Mouse (Mus musculus) urinary bladder, postnatal 36 days (tissue): Measurements from ENCODE around the gene Vmn1r234.
A peak's percentile ranks its signal among the peaks of the same experiment; 100 is the strongest.
"Not testable (repeated sequence)": the region's sequence is repeated elsewhere in the genome, so short reads cannot be mapped to it uniquely, and the experiment has no call there.

ENCODE experiments used
- DNase-seq, 2 experiments: peaks; one replicate each; pipeline ENCODE4 v3.0.0; 2022; ENCODE audit warnings: low spot score in 2 of 2, mixed read lengths in 1 of 2

Gene Vmn1r234

DNA sequence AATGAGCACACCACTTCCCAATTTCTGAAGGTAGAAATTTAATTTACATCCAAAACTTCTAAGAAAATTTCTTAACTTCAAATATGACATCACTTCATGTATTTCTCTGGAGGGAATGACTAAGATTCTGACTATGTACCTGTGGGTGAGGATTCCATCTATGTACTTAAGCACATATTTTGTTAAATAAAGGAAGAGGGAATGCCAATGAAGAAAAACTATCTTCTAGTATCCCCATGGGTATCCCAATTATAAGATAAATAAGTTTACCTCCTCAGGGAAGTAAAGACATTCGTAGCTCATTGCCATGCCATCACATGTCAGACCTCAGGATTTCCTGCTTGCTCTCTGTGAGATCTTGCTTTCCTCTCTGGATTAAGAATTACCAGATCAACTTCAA is at the start of gene Vmn1r234:
Gene Vmn1r234, plus strand, starts transcription at position 301 of the 400 bp plus-strand sequence.
- no peak for DNase-seq

DNA sequence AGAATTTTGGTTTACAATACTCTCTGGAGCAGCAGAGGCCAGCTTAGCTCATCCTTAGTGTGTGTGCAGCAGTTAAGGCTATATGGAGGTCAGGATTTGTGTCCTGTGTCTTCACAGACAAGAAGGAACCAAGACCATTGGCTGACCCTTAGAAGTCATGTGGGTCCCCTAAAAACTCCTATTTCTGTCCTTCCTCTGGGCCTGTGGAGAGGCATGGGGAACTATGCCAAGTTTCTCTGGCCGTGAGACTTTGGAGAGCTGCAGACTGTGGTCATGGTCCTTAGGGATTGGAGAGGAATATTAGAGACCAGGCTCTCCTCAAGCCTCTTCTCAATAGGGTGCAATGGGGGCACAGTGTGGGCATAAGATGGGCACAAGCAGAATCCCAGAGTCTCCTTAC is 14.8 kb upstream of the Vmn1r234 start:
- DNase-seq: not testable (repeated sequence)

DNA sequence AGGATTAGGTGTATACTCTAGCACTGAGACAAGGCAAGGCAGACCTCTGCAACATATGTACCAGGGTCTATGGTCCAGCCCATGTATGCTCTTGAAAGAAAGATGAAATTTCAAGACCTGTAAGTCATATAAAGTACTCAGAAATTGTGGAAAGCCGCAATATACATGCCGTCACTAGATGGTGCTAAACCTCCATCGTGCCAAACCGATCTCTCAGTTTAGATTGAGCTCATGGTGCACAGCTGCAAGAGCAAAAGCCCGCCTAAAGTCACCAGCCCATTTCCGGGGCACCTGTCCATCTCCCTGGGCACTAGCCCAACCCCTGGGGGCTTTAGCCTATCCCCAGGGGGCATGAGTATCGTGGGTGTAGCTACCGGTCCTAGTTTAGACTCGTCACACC is 5.8 kb downstream of the Vmn1r234 start:
- peak; percentile 27 to 31 for DNase-seq

DNA sequence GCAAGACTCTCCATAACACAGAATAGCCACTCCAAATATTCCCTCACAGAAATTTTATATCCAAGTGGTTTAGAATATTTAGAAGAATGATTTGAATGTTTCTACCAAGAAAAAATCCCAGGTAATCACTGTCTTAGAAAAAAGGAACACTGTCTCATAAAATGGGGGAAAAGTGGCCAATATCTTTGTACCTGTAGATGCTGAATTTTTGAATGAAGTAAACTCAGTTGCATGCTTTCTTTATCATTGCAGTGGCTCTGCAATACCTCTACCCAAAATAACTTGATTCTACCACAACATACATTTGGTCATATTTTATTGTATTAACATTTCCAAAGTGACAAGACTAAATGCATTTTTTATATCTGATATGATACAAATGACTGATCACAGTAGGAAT is 30.2 kb downstream of the Vmn1r234 start, which contains the start of gene Vmn1r235:
Gene Vmn1r235, plus strand, starts transcription at position 301 of the 400 bp plus-strand sequence.
- DNase-seq: no peak

DNA sequence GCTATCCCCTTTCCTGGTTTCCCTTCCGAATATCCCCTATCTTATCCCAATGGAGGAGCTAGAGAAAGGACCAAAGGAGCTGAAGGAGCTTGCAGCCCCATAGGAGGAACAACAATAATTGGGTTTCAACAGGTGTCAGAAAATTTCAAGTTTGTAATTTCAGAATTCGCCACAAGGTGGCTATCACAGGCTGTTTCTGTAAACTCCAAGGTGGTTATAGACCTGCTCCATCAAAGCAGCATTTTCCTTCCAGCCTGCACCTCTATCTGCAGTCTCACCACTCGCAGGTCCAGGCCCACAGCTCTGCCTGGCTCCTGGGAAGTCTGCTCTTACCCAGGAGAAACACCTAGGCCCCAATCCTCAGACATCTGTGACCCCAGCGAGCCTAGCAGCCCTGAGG is 46.2 kb downstream of the Vmn1r234 start:
- DNase-seq: peak; percentile 4 to 18

DNA sequence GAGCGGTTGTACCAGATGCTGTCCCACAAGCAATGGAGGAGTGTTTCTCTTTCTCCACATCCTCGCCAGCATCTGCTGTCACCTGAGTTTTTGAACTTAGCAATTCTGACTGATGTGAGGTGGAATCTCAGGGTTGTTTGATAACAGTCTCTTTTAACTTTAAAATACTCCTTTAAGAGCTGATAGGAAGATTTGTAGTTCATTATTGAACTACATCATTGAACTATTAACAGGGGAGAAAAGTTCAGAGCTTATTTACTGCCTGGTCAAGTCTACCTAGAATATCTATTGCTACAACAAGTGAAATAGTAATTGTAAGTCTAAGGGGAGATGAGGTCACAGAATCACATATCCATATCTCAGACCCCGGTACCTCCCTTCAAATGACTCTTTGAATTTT is 56.8 kb downstream of the Vmn1r234 start, which contains the start of gene Vmn1r236:
Gene Vmn1r236, plus strand, starts transcription at position 301 of the 400 bp plus-strand sequence.
- DNase-seq: no peak

DNA sequence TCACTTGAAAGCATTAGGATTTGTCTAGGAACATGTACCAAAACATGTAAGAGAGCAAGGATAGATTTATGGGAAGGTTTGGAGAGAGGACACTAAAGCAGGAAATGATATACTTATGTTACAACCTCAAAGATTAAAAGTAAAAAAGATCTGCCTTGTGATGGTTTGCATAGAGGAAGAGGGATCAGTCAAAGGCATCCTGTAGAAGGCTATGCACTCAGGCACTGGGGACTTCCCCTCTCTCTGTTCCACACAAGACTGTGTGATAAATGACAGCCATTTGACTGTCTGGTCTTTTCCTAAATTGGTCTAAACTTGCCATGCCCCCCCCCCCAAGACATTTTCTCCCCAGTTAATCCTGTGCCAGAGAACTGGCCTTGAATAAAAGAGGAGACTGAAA is 58.5 kb downstream of the Vmn1r234 start:
- DNase-seq: no peak
